Comparison of ENCODE assay signal across 8 mouse cellular contexts in the genomic region with DNA sequence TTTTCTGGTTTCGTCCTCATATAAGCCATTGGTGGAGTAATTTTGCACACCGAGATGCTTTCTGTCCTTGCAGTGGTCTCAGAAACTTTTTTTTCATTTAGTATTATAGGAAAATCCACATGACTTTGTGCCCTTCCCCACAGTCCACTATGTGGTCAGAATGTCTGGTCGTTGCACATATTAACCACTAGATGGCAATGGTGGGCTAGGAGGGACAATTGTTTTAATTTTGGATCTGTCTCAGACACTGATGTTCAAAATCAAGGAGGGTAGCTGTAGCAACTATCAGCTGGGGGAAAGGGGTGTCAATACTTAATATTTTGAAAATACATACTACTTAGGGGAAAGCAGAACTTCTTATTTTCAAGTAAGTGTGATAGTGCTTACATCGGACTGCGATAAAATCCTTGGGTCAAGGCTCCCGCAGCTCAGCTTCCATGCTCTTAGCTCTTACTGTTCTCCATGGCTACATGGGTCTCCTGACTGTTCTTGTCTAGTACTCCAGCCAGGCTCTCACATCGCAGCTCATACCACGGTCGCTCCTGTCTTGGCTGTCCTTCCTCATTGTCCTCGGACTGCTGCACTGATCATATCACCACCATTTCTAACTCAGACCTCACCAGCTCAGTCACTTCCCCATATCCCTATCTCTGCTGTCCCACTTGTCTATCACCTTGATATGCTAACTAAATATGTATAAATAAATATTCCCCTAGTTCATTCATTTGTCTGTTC.
A peak's percentile ranks its signal among the peaks of the same experiment; 100 is the strongest.
DNase-seq lines count a peak whose midpoint lies in the region; ATAC-seq lines count a peak whose summit lies in the region.

No protein-coding gene starts in this region.

- no peaks in the 10 kb centered on the region for H3K36me3 ChIP-seq in forebrain, embryonic 11.5 days (ENCODE audit: control insufficient read depth, insufficient read depth, low read length)
- no peaks in the 10 kb centered on the region for H3K36me3 ChIP-seq in forebrain, embryonic 10.5 days (replicated peaks)
- no peaks in the 10 kb centered on the region for H3K36me3 ChIP-seq in midbrain, embryonic 15.5 days (replicated peaks)

- H3K9ac ChIP-seq in forebrain, embryonic 11.5 days (ENCODE audit: low read length), result no peak overlapping the region
- no peak overlapping the region for H3K9ac ChIP-seq in midbrain, embryonic 15.5 days

- H3K4me2 ChIP-seq in forebrain, embryonic 11.5 days (ENCODE audit: low read depth, low read length, severe bottlenecking), result no peak overlapping the region
- H3K4me2 ChIP-seq in midbrain, embryonic 15.5 days, result no peak overlapping the region

- no peaks in the 10 kb centered on the region for H3K9me3 ChIP-seq in forebrain, embryonic 11.5 days (ENCODE audit: control insufficient read depth, low read length)
- H3K9me3 ChIP-seq in forebrain, embryonic 10.5 days, result no peaks in the 10 kb centered on the region
- no peaks in the 10 kb centered on the region for H3K9me3 ChIP-seq in midbrain, embryonic 15.5 days

- no peaks in the 10 kb centered on the region for H3K4me1 ChIP-seq in forebrain, embryonic 11.5 days (replicated peaks; ENCODE audit: control insufficient read depth, insufficient read depth, low read length)
- H3K4me1 ChIP-seq in forebrain, embryonic 10.5 days, result no peaks in the 10 kb centered on the region
- no peaks in the 10 kb centered on the region for H3K4me1 ChIP-seq in midbrain, embryonic 15.5 days

- WGBS in forebrain, embryonic 11.5 days, result 67% methylated on average over 10 of the region's 10 CpGs
- WGBS in forebrain, embryonic 10.5 days, result 61% methylated on average over 10 of the region's 10 CpGs
- 63% methylated on average over 10 of the region's 10 CpGs for WGBS in midbrain, embryonic 15.5 days

- H3K27me3 ChIP-seq in forebrain, embryonic 11.5 days (ENCODE audit: control insufficient read depth, insufficient read depth, low read length), result no peaks in the 10 kb centered on the region
- no peaks in the 10 kb centered on the region for H3K27me3 ChIP-seq in forebrain, embryonic 10.5 days (ENCODE audit: poor library complexity, severe bottlenecking)
- no peaks in the 10 kb centered on the region for H3K27me3 ChIP-seq in midbrain, embryonic 15.5 days (replicated peaks)

- no peak overlapping the region for H3K4me3 ChIP-seq in forebrain, embryonic 11.5 days (ENCODE audit: low read depth, low read length)
- no peak overlapping the region for H3K4me3 ChIP-seq in forebrain, embryonic 10.5 days
- H3K4me3 ChIP-seq in midbrain, embryonic 15.5 days, result no peak overlapping the region

- DNase-seq in forebrain, embryonic 11.5 days (ENCODE audit: low spot score), result no peak
- no peak for DNase-seq in forebrain, embryonic 10.5 days (ENCODE audit: extremely low spot score, low spot score)
- DNase-seq in 3T3-L1 (ENCODE audit: low read depth, low spot score), result peak; percentile 49
- DNase-seq in c-Kit-positive CD71-positive TER-119-positive erythroid progenitor cells, embryonic 14.5 days (ENCODE audit: low spot score), result peak; percentile 4
- no peak for DNase-seq in layer of hippocampus, adult 9-10 months (ENCODE audit: low spot score)
- no peak for DNase-seq in left cerebral cortex, adult 8-10 months (ENCODE audit: low spot score in 2 of 2)

- peak; percentile 42; the same call in 1 of the 2 replicates for ATAC-seq in forebrain, embryonic 11.5 days (replicated peaks; ENCODE audit: low FRiP score)
- ATAC-seq in granulocyte monocyte progenitor cell, adult 5-6 weeks (replicated peaks; ENCODE audit: poor library complexity, severe bottlenecking), result peak; percentile 70
- peak; percentile 62; the same call in 1 of the 2 replicates for ATAC-seq in midbrain, embryonic 15.5 days (replicated peaks)

- H3K27ac ChIP-seq in forebrain, embryonic 11.5 days (ENCODE audit: low read depth, low read length), result no peak overlapping the region
- no peak overlapping the region for H3K27ac ChIP-seq in forebrain, embryonic 10.5 days
- H3K27ac ChIP-seq in midbrain, embryonic 15.5 days, result no peak overlapping the region

Comparison
In these comparisons a context has a peak if more than half of its experiments do, and no peak if none do; other contexts are left out.
1. DNase-seq: peak in 3T3-L1 (single experiment) and c-Kit-positive CD71-positive TER-119-positive erythroid progenitor cells, embryonic 14.5 days (single experiment); none in forebrain, embryonic 11.5 days (single experiment), forebrain, embryonic 10.5 days (single experiment), layer of hippocampus, adult 9-10 months (single experiment) and left cerebral cortex, adult 8-10 months (0 of 2).
2. Peak in every context shown above with its lines, with median percentiles within 50 percentile points of each other: ATAC-seq.